Mouse (Mus musculus) MEL (cell line): ENCODE results near the gene Usp18. TPM values are rescaled to one million over a fixed set of nuclear protein-coding genes. Genes with fewer than 3 reads are reported as not detected.

Experiments used
- DNase-seq: peaks from one replicate; pipeline ENCODE4 v3.0.0; 2011; ENCODE audit warnings: low read depth, low spot score
- H3K27ac ChIP-seq: 2 replicates; pipeline ENCODE4 v1.5.1; 2012; ENCODE audit warnings: low read depth, mild to moderate bottlenecking, control low read depth, low read length, moderate library complexity; ENCODE audit not compliant: control insufficient read depth
- H3K27me3 ChIP-seq, 2 experiments: fragments of 150-350 bp in 1 of 2; sonication (generic) in 1 of 2; 2 replicates each; pipeline ENCODE4 v1.6.1; 2012; ENCODE audit warnings: low read length in 2 of 2, mild to moderate bottlenecking in 2 of 2, improper control_type of control experiment in 1 of 2, moderate library complexity in 1 of 2; ENCODE audit not compliant: insufficient read depth in 2 of 2, control insufficient read depth in 1 of 2
- H3K36me3 ChIP-seq, 2 experiments: 2 replicates each; pipeline ENCODE4 v1.6.1; 2012 to 2014; ENCODE audit warnings: low read length in 2 of 2, improper control_type of control experiment in 1 of 2, inconsistent platforms in 1 of 2, mild to moderate bottlenecking in 1 of 2; ENCODE audit not compliant: insufficient read depth in 2 of 2, control insufficient read depth in 1 of 2
- H3K4me1 ChIP-seq, 2 experiments: fragments of 150-350 bp in 1 of 2; sonication (generic) in 1 of 2; 2 replicates each; pipeline ENCODE4 v1.6.1; 2012; ENCODE audit warnings: low read length in 2 of 2, improper control_type of control experiment in 1 of 2, mild to moderate bottlenecking in 1 of 2; ENCODE audit not compliant: insufficient read depth in 2 of 2, control insufficient read depth in 1 of 2
- H3K4me3 ChIP-seq, 2 experiments: fragments of 150-350 bp in 1 of 2; sonication (generic) in 1 of 2; 2 replicates each; pipeline ENCODE4 v1.5.1; 2012; ENCODE audit warnings: low read depth in 2 of 2, low read length in 2 of 2, mild to moderate bottlenecking in 2 of 2, moderate library complexity in 2 of 2, control low read depth in 1 of 2, improper control_type of control experiment in 1 of 2; ENCODE audit not compliant: control insufficient read depth in 1 of 2, insufficient read depth in 1 of 2
- H3K79me2 ChIP-seq: 2 replicates; pipeline ENCODE4 v1.6.1; 2012; ENCODE audit warnings: mild to moderate bottlenecking, low read length, moderate library complexity; ENCODE audit not compliant: control insufficient read depth, poor library complexity, insufficient read depth
- H3K9ac ChIP-seq: 2 replicates; pipeline ENCODE4 v1.6.1; 2012; ENCODE audit warnings: low read depth, mild to moderate bottlenecking, control low read depth, low read length, moderate library complexity; ENCODE audit not compliant: control insufficient read depth, poor library complexity, severe bottlenecking
- H3K9me3 ChIP-seq: fragments of 150-350 bp; sonication (generic); replicated peaks from 2 replicates; pipeline ENCODE4 v1.6.1; 2012; ENCODE audit warnings: mild to moderate bottlenecking, low read length, improper control_type of control experiment, moderate library complexity; ENCODE audit not compliant: insufficient read depth
- BHLHE40 ChIP-seq: IDR thresholded peaks from 2 replicates; pipeline ENCODE4 v1.6.1; 2012; ENCODE audit warnings: low read depth, mild to moderate bottlenecking, inconsistent platforms, low read length, improper control_type of control experiment, borderline replicate concordance
- CHD1 ChIP-seq: IDR thresholded peaks from 2 replicates; pipeline ENCODE4 v1.6.1; 2012; ENCODE audit warnings: low read depth, mild to moderate bottlenecking, inconsistent platforms, low read length, improper control_type of control experiment
- CTCF ChIP-seq, 3 experiments: IDR thresholded peaks in 2 of 3; conservative IDR thresholded peaks in 1 of 3; 2 replicates each; pipeline ENCODE4 v1.5.1; 2011 to 2012; ENCODE audit warnings: low read length in 3 of 3, low read depth in 2 of 3, mild to moderate bottlenecking in 2 of 3, improper control_type of control experiment in 1 of 3, inconsistent platforms in 1 of 3, mixed read lengths in 1 of 3, moderate library complexity in 1 of 3; ENCODE audit not compliant: control insufficient read depth in 1 of 3, insufficient read depth in 1 of 3, poor library complexity in 1 of 3, severe bottlenecking in 1 of 3
- GATA1 ChIP-seq: IDR thresholded peaks from 2 replicates; pipeline ENCODE4 v1.6.1; 2011; ENCODE audit warnings: low read depth, low read length, improper control_type of control experiment
- HCFC1 ChIP-seq: IDR thresholded peaks from 2 replicates; pipeline ENCODE4 v1.6.1; 2012; ENCODE audit warnings: low read depth, mild to moderate bottlenecking, inconsistent platforms, low read length, improper control_type of control experiment, moderate library complexity
- KAT2A ChIP-seq: conservative IDR thresholded peaks from 2 replicates; pipeline ENCODE4 v1.6.1; 2012; ENCODE audit warnings: low read depth, low read length, improper control_type of control experiment, inconsistent platforms
- MAX ChIP-seq: IDR thresholded peaks from 2 replicates; pipeline ENCODE4 v1.6.1; 2011; ENCODE audit warnings: low read length, improper control_type of control experiment
- MAZ ChIP-seq: IDR thresholded peaks from 2 replicates; pipeline ENCODE4 v1.6.1; 2012; ENCODE audit warnings: low read depth, mild to moderate bottlenecking, inconsistent platforms, low read length, improper control_type of control experiment
- MEF2A ChIP-seq: IDR thresholded peaks from 2 replicates; pipeline ENCODE4 v1.6.1; 2014; ENCODE audit warnings: low read depth, mild to moderate bottlenecking, inconsistent platforms, low read length, improper control_type of control experiment; ENCODE audit not compliant: poor library complexity, insufficient replicate concordance, severe bottlenecking; ENCODE audit errors: extremely low read depth
- MXI1 ChIP-seq: IDR thresholded peaks from 2 replicates; pipeline ENCODE4 v1.6.1; 2011; ENCODE audit warnings: mild to moderate bottlenecking, low read depth, low read length, improper control_type of control experiment
- MYB ChIP-seq: IDR thresholded peaks from 2 replicates; pipeline ENCODE4 v1.6.1; 2011; ENCODE audit warnings: mild to moderate bottlenecking, low read depth, low read length, improper control_type of control experiment
- MYC ChIP-seq: IDR thresholded peaks from 2 replicates; pipeline ENCODE4 v1.6.1; 2011; ENCODE audit warnings: low read depth, mild to moderate bottlenecking, low read length, improper control_type of control experiment, moderate library complexity
- NRF1 ChIP-seq: IDR thresholded peaks from 2 replicates; pipeline ENCODE4 v1.6.1; 2014; ENCODE audit warnings: low read depth, mild to moderate bottlenecking, inconsistent platforms, low read length, improper control_type of control experiment, moderate library complexity; ENCODE audit not compliant: poor library complexity, insufficient read depth, severe bottlenecking
- POLR2A ChIP-seq, 2 experiments: IDR thresholded peaks; 2 replicates each; pipeline ENCODE4 v1.6.1; 2011 to 2012; ENCODE audit warnings: low read length in 2 of 2, mild to moderate bottlenecking in 2 of 2, control low read depth in 1 of 2, improper control_type of control experiment in 1 of 2, low read depth in 1 of 2, moderate library complexity in 1 of 2; ENCODE audit not compliant: control insufficient read depth in 1 of 2, insufficient read depth in 1 of 2, poor library complexity in 1 of 2
- POLR2AphosphoS5 ChIP-seq: IDR thresholded peaks from 2 replicates; pipeline ENCODE4 v1.6.1; 2012; ENCODE audit warnings: low read depth, borderline replicate concordance, mild to moderate bottlenecking, inconsistent platforms, low read length, moderate library complexity, mixed read lengths
- SMC3 ChIP-seq: IDR thresholded peaks from 2 replicates; pipeline ENCODE4 v1.6.1; 2011; ENCODE audit warnings: low read depth, low read length, improper control_type of control experiment
- UBTF ChIP-seq: IDR thresholded peaks from 2 replicates; pipeline ENCODE4 v1.6.1; 2012; ENCODE audit warnings: low read depth, mild to moderate bottlenecking, inconsistent platforms, low read length, improper control_type of control experiment, moderate library complexity, borderline replicate concordance; ENCODE audit not compliant: insufficient read depth
- USF1 ChIP-seq: IDR thresholded peaks from 2 replicates; pipeline ENCODE4 v1.6.1; 2014; ENCODE audit warnings: low read depth, mild to moderate bottlenecking, inconsistent platforms, low read length, improper control_type of control experiment, moderate library complexity
- ZNF384 ChIP-seq: IDR thresholded peaks from 2 replicates; pipeline ENCODE4 v1.6.1; 2012; ENCODE audit warnings: low read depth, mild to moderate bottlenecking, inconsistent platforms, low read length, improper control_type of control experiment
- polyA plus RNA-seq, 2 experiments: library from polyadenylated mRNA; stranded (reverse) in 1 of 2; unstranded in 1 of 2; fragments of >175 nt in 1 of 2; fragments of >200 nt in 1 of 2; gene quantifications; 2 replicates each; pipeline versions ENCODE4 v1.2.1 to v1.2.4; 2012; ENCODE audit warnings: low replicate concordance in 2 of 2, low read depth in 1 of 2; ENCODE audit not compliant: insufficient read length in 2 of 2, insufficient read depth in 1 of 2, missing spikeins in 1 of 2
- total RNA-seq: library from RNA; depleted of rRNA; stranded (reverse); fragments of 300-350 nt; gene quantifications from 2 replicates; pipeline ENCODE4 v1.2.3, GENCODE M21; 2012

Gene Usp18
- total and polyA plus RNA-seq, 3 experiments, result 0.71 to 0.85 TPM; not detected in 1

DNA sequence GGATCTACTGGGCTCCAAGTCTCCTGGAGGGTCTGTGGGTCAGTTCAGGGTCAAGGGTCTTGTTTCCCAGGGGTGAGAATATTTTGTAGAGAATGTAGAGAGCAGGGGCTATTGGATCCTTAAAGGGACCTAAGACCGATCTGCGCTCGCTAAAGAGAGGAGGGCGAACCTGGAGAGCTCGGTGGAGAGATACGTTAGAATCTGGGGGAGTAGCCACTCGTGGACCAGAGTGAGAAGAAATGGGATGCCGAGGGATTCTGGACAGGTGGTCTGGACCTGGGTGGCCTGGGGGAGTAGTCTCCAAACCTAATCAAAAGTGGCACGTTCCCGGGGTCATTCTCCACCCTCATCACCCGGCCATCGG, 34.8 kb upstream of the Usp18 start:
- Histone ChIP-seq H3K79me2 (no peaks in the 10 kb centered on the region), H3K4me3 (peak overlapping the region; percentile 45 to 59), H3K36me3 (peaks cover 0 to 17% of the 10 kb centered on the region in 2 experiments; a peak in 2 of 4 replicates), H3K4me1 (peaks cover 6 to 21% of the 10 kb centered on the region in 2 experiments), H3K9me3 (no peaks in the 10 kb centered on the region), H3K9ac (peak overlapping the region; percentile 53), H3K27me3 (no peaks in the 10 kb centered on the region), H3K27ac (no peak overlapping the region)
- DNase-seq, result no peak
- TF ChIP-seq MAZ (no peak), BHLHE40 (no peak), MEF2A (no peak), POLR2A (IDR thresholded peaks at IDR 0.05; ENCODE audit: control insufficient read depth in 1 of 2, insufficient read depth in 1 of 2, low read depth in 1 of 2, low read length in 2 of 2, poor library complexity in 1 of 2) (no peak), UBTF (no peak), SMC3 (no peak), GATA1 (no peak), MYC (no peak), MXI1 (no peak), POLR2AphosphoS5 (no peak), HCFC1 (no peak), ZNF384 (no peak), MAX (no peak), USF1 (no peak), MYB (no peak), CTCF (IDR thresholded peaks at IDR 0.05 in 2 of 3, conservative IDR thresholded peaks at IDR 0.05 in 1 of 3; ENCODE audit: control insufficient read depth in 1 of 3, insufficient read depth in 1 of 3, low read depth in 2 of 3, low read length in 3 of 3, poor library complexity in 1 of 3, severe bottlenecking in 1 of 3) (no peak), KAT2A (no peak)

DNA sequence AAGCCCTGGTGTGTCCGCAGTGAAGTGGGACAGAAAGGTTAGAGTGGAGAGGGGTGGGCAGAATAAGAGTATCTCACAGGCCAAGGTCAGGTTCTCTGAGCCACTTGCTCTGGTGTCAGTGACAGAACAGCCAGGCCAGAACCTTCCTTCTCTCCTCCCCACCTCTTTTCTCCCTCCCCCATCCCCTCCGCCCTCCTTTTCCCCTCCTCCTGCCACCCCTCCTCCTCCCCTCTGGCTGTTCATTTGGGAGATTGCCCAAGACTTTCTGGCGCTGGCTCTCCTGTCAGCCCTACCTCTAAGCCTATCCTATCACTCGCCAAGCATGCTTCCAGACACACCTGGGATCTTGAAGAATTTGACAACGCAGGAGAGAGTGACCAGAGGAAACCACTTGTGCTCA, 34.0 kb upstream of the Usp18 start:
- Histone ChIP-seq H3K9me3 (no peaks in the 10 kb centered on the region), H3K27ac (no peak overlapping the region), H3K36me3 (peaks cover 0 to 24% of the 10 kb centered on the region in 2 experiments; a peak in 2 of 4 replicates), H3K9ac (no peak overlapping the region), H3K4me3 (peak overlapping the region; percentile 45 to 59; a peak in 3 of 4 replicates), H3K79me2 (no peaks in the 10 kb centered on the region), H3K27me3 (no peaks in the 10 kb centered on the region), H3K4me1 (peaks cover 6 to 29% of the 10 kb centered on the region in 2 experiments)
- no peak for TF ChIP-seq NRF1
- TF ChIP-seq CHD1, result no peak
- DNase-seq, result no peak
